Mouse (Mus musculus) CH12.LX (cell line): ENCODE results near the gene Pcbd1. TPM values are rescaled to one million over a fixed set of nuclear protein-coding genes. Genes with fewer than 3 reads are reported as not detected.

Source experiments
- DNase-seq: peaks from one replicate; pipeline ENCODE4 v3.0.0-alpha.2; 2013; ENCODE audit errors: extremely low read depth
- H3K27ac ChIP-seq: 2 replicates; pipeline ENCODE4 v1.5.1; 2012; ENCODE audit warnings: low read depth, mild to moderate bottlenecking, control low read depth, moderate library complexity; ENCODE audit not compliant: insufficient read depth
- H3K27me3 ChIP-seq: replicated peaks from 2 replicates; pipeline ENCODE3; 2012; ENCODE audit warnings: inconsistent platforms
- H3K36me3 ChIP-seq, 2 experiments: replicated peaks in 1 of 2; 2 replicates each; pipeline versions ENCODE3 to v1.6.1; 2012; ENCODE audit warnings: inconsistent platforms in 1 of 2, low read length in 1 of 2, mild to moderate bottlenecking in 1 of 2, mixed read lengths in 1 of 2, moderate library complexity in 1 of 2; ENCODE audit not compliant: control insufficient read depth in 1 of 2, insufficient read depth in 1 of 2
- H3K4me1 ChIP-seq, 2 experiments: 2 replicates each; pipeline ENCODE4 v1.6.1; 2012; ENCODE audit warnings: inconsistent platforms in 1 of 2, moderate library complexity in 1 of 2; ENCODE audit not compliant: insufficient read depth in 2 of 2, control insufficient read depth in 1 of 2
- H3K4me2 ChIP-seq: 2 replicates; pipeline ENCODE4 v1.6.1; 2012; ENCODE audit warnings: low read depth, mild to moderate bottlenecking, control low read depth; ENCODE audit not compliant: poor library complexity, insufficient read depth, severe bottlenecking
- H3K4me3 ChIP-seq, 3 experiments: fragments of 150-350 bp in 1 of 3; sonication (generic) in 1 of 3; replicated peaks in 1 of 3; 2 replicates each; pipeline versions ENCODE3 to v1.5.1; 2011 to 2012; ENCODE audit warnings: low read depth in 2 of 3, low read length in 2 of 3, mild to moderate bottlenecking in 2 of 3, moderate library complexity in 2 of 3, control low read depth in 1 of 3, improper control_type of control experiment in 1 of 3, inconsistent platforms in 1 of 3, mixed read lengths in 1 of 3; ENCODE audit not compliant: poor library complexity in 1 of 3
- H3K79me2 ChIP-seq: replicated peaks from 2 replicates; pipeline ENCODE4 v1.6.1; 2012; ENCODE audit warnings: mild to moderate bottlenecking, moderate library complexity; ENCODE audit not compliant: control insufficient read depth, poor library complexity, insufficient read depth, severe bottlenecking; ENCODE audit errors: extremely low read depth
- H3K9ac ChIP-seq: 2 replicates; pipeline ENCODE4 v1.6.1; 2012; ENCODE audit warnings: low read depth, mild to moderate bottlenecking, control low read depth, moderate library complexity; ENCODE audit not compliant: insufficient read depth
- H3K9me3 ChIP-seq: replicated peaks from 2 replicates; pipeline ENCODE3; 2012; ENCODE audit warnings: low read length, inconsistent platforms, mixed read lengths
- BHLHE40 ChIP-seq: IDR thresholded peaks from 2 replicates; pipeline ENCODE4 v1.6.1; 2011; ENCODE audit warnings: mild to moderate bottlenecking, low read depth, low read length, improper control_type of control experiment
- CTCF ChIP-seq, 2 experiments: IDR thresholded peaks in 1 of 2; conservative IDR thresholded peaks in 1 of 2; 2 replicates each; pipeline ENCODE4 v1.5.1; 2011 to 2012; ENCODE audit warnings: low read depth in 2 of 2, low read length in 2 of 2, improper control_type of control experiment in 1 of 2, inconsistent platforms in 1 of 2, mild to moderate bottlenecking in 1 of 2, moderate library complexity in 1 of 2
- E2F4 ChIP-seq: IDR thresholded peaks from 2 replicates; pipeline ENCODE4 v1.6.1; 2011; ENCODE audit warnings: low read depth, low read length, improper control_type of control experiment; ENCODE audit not compliant: insufficient replicate concordance
- GABPA ChIP-seq: IDR thresholded peaks from 2 replicates; pipeline ENCODE4 v1.6.1; 2012; ENCODE audit warnings: low read depth, low read length, improper control_type of control experiment, inconsistent platforms; ENCODE audit not compliant: insufficient replicate concordance
- HCFC1 ChIP-seq: IDR thresholded peaks from 2 replicates; pipeline ENCODE4 v1.6.1; 2012; ENCODE audit warnings: low read depth, mild to moderate bottlenecking, inconsistent platforms, low read length, improper control_type of control experiment
- IRF4 ChIP-seq: IDR thresholded peaks from 2 replicates; pipeline ENCODE4 v1.6.1; 2014; ENCODE audit warnings: low read depth, mild to moderate bottlenecking, inconsistent platforms, low read length, improper control_type of control experiment
- JUN ChIP-seq: IDR thresholded peaks from 2 replicates; pipeline ENCODE4 v1.6.1; 2011; ENCODE audit warnings: low read depth, mild to moderate bottlenecking, low read length, improper control_type of control experiment, moderate library complexity; ENCODE audit not compliant: insufficient read depth
- MYC ChIP-seq: IDR thresholded peaks from 2 replicates; pipeline ENCODE4 v1.6.1; 2011; ENCODE audit warnings: low read depth, mild to moderate bottlenecking, improper control_type of control experiment, low read length
- PAX5 ChIP-seq: IDR thresholded peaks from 2 replicates; pipeline ENCODE4 v1.6.1; 2012; ENCODE audit warnings: low read length, inconsistent platforms, mixed read lengths
- RAD21 ChIP-seq: IDR thresholded peaks from 2 replicates; pipeline ENCODE4 v1.6.1; 2011; ENCODE audit warnings: low read depth, mild to moderate bottlenecking, low read length, improper control_type of control experiment, moderate library complexity
- SMC3 ChIP-seq: IDR thresholded peaks from 2 replicates; pipeline ENCODE4 v1.6.1; 2011; ENCODE audit warnings: low read depth, low read length, improper control_type of control experiment
- TCF12 ChIP-seq: IDR thresholded peaks from 2 replicates; pipeline ENCODE4 v1.6.1; 2014; ENCODE audit warnings: low read depth, mild to moderate bottlenecking, inconsistent platforms, low read length, improper control_type of control experiment
- ZMIZ1 ChIP-seq: IDR thresholded peaks from 2 replicates; pipeline ENCODE4 v1.6.1; 2012; ENCODE audit warnings: low read depth, mild to moderate bottlenecking, inconsistent platforms, low read length, improper control_type of control experiment
- ZNF384 ChIP-seq: IDR thresholded peaks from 2 replicates; pipeline ENCODE4 v1.6.1; 2012; ENCODE audit warnings: low read depth, low read length, improper control_type of control experiment, inconsistent platforms
- dilution Hi-C: fragments of 300-500 bp; cut with MboI; formaldehyde crosslinking; loops from 2 replicates; pipeline ENCODE4 v1.14.3; 2020; ENCODE audit warnings: low sequenced_read_pairs; ENCODE audit not compliant: extremely low pct_unique_long_range_greater_than_20kb, extremely low pct_ligation_motif_present
- in situ Hi-C: fragments of 300-500 bp; cut with MboI; formaldehyde crosslinking; loops from 3 replicates; pipeline ENCODE4 v1.14.3; 2019; ENCODE audit warnings: low sequenced_read_pairs, low pct_ligation_motif_present, low pct_unique_long_range_greater_than_20kb, mixed read lengths
- polyA plus RNA-seq: library from polyadenylated mRNA; unstranded; fragments of >175 nt; gene quantifications from 2 replicates; pipeline ENCODE4 v1.2.1, GENCODE M21; 2012; ENCODE audit warnings: low read depth; ENCODE audit not compliant: insufficient read length
- total RNA-seq, 2 experiments: library from RNA; depleted of rRNA; stranded (reverse); fragments of 300-350 nt in 1 of 2; fragments of >200 nt in 1 of 2; gene quantifications; 2 replicates each; pipeline ENCODE4 v1.2.3; 2012 to 2014

Pcbd1 gene
- total and polyA plus RNA-seq, 3 experiments: 19.3 to 36.1 (median 22.5) TPM

GRCm38 (mm10) chr10:61072324-61072723 is 16.8 kb upstream of the Pcbd1 start:
- no peak overlapping the region for H3K9ac ChIP-seq
- no peak overlapping the region for H3K4me3 ChIP-seq
- no peak overlapping the region for H3K4me2 ChIP-seq
- H3K4me1 ChIP-seq: peaks cover 5 to 12% of the 10 kb centered on the region in 2 experiments
- no peaks in the 10 kb centered on the region for H3K36me3 ChIP-seq
- dilution Hi-C loops (loop anchor here (25.0 kb wide), 1 partner anchor 310 kb away; the partner anchor contains the start of gene Slc29a3), in situ Hi-C loops (no loop called here)
- no peaks in the 10 kb centered on the region for H3K79me2 ChIP-seq
- peaks cover 56% of the 10 kb centered on the region for H3K27me3 ChIP-seq
- H3K27ac ChIP-seq: no peak overlapping the region
- peaks cover 7% of the 10 kb centered on the region for H3K9me3 ChIP-seq
- peak; percentile 67 for TF ChIP-seq RAD21
- TF ChIP-seq SMC3: peak; percentile 48
- TF ChIP-seq MYC: no peak
- peak; percentile 83 to 90 for TF ChIP-seq CTCF (conservative IDR thresholded peaks at IDR 0.05 in 1 of 2, IDR thresholded peaks at IDR 0.05 in 1 of 2; ENCODE audit: low read depth in 2 of 2, low read length in 2 of 2)
- TF ChIP-seq, all 38 proteins: peak for 3
- DNase-seq: peak; percentile 39

- TF ChIP-seq PAX5 (no peak), IRF4 (no peak), HCFC1 (no peak), JUN (no peak), GABPA (no peak), SMC3 (no peak), TCF12 (no peak), BHLHE40 (no peak), E2F4 (no peak)
- Histone ChIP-seq H3K4me1 (peaks cover 0 to 4% of the 10 kb centered on the region in 2 experiments; a peak in 1 of 4 replicates), H3K27me3 (peaks cover 60% of the 10 kb centered on the region), H3K9ac (no peak overlapping the region), H3K27ac (no peak overlapping the region), H3K36me3 (no peaks in the 10 kb centered on the region), H3K4me3 (no peak overlapping the region), H3K9me3 (peaks cover 7% of the 10 kb centered on the region), H3K79me2 (no peaks in the 10 kb centered on the region), H3K4me2 (no peak overlapping the region)
- no peak for DNase-seq
- in situ Hi-C loops (no loop called here), dilution Hi-C loops (loop anchor here (25.0 kb wide), 1 partner anchor 312 kb away; the partner anchor contains the start of gene Slc29a3)
Measured at GRCm38 (mm10) chr10:61074643-61075042, 14.5 kb upstream of the Pcbd1 start.

GRCm38 (mm10) chr10:61075607-61076006 is 13.5 kb upstream of the Pcbd1 start:
- Histone ChIP-seq H3K9me3 (peaks cover 7% of the 10 kb centered on the region), H3K4me2 (no peak overlapping the region)
- in situ Hi-C loops: no loop called here

More at GRCm38 (mm10) chr10:61075607-61076006, 13.5 kb upstream of the Pcbd1 start:
- dilution Hi-C loops: no loop called here
- Histone ChIP-seq H3K4me3 (no peak overlapping the region), H3K27me3 (peaks cover 58% of the 10 kb centered on the region), H3K9ac (no peak overlapping the region), H3K79me2 (no peaks in the 10 kb centered on the region)
- TF ChIP-seq BHLHE40: no peak
- no peak for TF ChIP-seq MYC
- no peak for TF ChIP-seq ZNF384
- TF ChIP-seq ZMIZ1: no peak
- TF ChIP-seq PAX5: no peak
- TF ChIP-seq HCFC1: no peak
- TF ChIP-seq, all 38 proteins: peak for 0
- H3K4me1 ChIP-seq: peaks cover 7 to 11% of the 10 kb centered on the region in 2 experiments
- DNase-seq: no peak
- H3K36me3 ChIP-seq: no peaks in the 10 kb centered on the region
- no peak overlapping the region for H3K27ac ChIP-seq
